Mouse (Mus musculus) limb, embryonic 10.5 days (tissue): ENCODE measurements at regions not wholly inside any gene's neighbourhood (a gene's known extent, or its start where the extent isn't known, plus 50 kb on each side); places are given as distances from the start of the nearest gene placed in this dataset.
A peak's percentile ranks its signal among the peaks of the same experiment; 100 is the strongest.
"Not testable (repeated sequence)": the region's sequence is repeated elsewhere in the genome, so short reads cannot be mapped to it uniquely, and the experiment has no call there.

Source experiments
- DNase-seq: peaks from one replicate; pipeline ENCODE4 v3.0.0-alpha.2; 2017; ENCODE audit warnings: low spot score
- H3K27ac ChIP-seq: fragments of 300-500 bp; sonication (generic); 2 replicates; pipeline ENCODE4 v1.5.1; 2016; ENCODE audit warnings: mild to moderate bottlenecking
- H3K27me3 ChIP-seq: fragments of 300-500 bp; sonication (generic); 2 replicates; pipeline ENCODE4 v1.6.1; 2016; ENCODE audit warnings: low read depth, mild to moderate bottlenecking; ENCODE audit not compliant: poor library complexity, severe bottlenecking
- H3K36me3 ChIP-seq: fragments of 300-500 bp; sonication (generic); 2 replicates; pipeline ENCODE4 v1.6.1; 2016; ENCODE audit warnings: mild to moderate bottlenecking, moderate library complexity
- H3K4me1 ChIP-seq: fragments of 300-500 bp; sonication (generic); 2 replicates; pipeline ENCODE4 v1.6.1; 2016
- H3K4me3 ChIP-seq: fragments of 300-500 bp; sonication (generic); 2 replicates; pipeline ENCODE4 v1.5.1; 2016; ENCODE audit warnings: mild to moderate bottlenecking, moderate library complexity
- H3K9me3 ChIP-seq: fragments of 300-500 bp; sonication (generic); replicated peaks from 2 replicates; pipeline ENCODE4 v1.6.1; 2016; ENCODE audit warnings: mild to moderate bottlenecking
- WGBS: fragments of 180-500 bp; shearing (Covaris S2); methylation state at CpG from one replicate; pipeline ENCODE4 v1.1.7; 2016; 5-methylcytosine and 5-hydroxymethylcytosine counted together

DNA sequence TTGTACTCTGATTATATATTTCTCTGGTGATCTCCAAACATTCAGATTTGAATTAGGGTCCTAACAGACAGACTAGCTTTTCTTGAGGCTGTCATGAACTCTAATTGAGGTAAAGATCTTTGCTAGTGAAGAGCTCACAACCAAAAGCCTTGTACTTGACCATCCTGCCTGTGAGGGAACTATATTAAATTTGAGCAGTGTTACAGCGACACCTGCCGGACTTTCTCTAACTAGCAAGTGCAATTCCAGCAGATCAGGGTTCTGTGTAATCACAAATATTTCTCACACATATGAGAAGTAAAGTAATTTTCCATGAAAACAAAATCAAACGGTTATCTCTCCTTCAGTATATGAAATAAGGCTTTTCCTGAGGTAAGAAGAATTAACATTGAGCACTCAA is 459.6 kb downstream of the Ets1 start:
- DNase-seq = peak; percentile 85
- no peak overlapping the region for H3K4me3 ChIP-seq
- H3K4me1 ChIP-seq = peaks cover 3% of the 10 kb centered on the region; the same call in 1 of the 2 replicates
- no peaks in the 10 kb centered on the region for H3K9me3 ChIP-seq
- 1% methylated on average over 3 of the region's 3 CpGs for WGBS
- no peaks in the 10 kb centered on the region for H3K36me3 ChIP-seq
- H3K27ac ChIP-seq = no peak overlapping the region
- H3K27me3 ChIP-seq = no peaks in the 10 kb centered on the region

DNA sequence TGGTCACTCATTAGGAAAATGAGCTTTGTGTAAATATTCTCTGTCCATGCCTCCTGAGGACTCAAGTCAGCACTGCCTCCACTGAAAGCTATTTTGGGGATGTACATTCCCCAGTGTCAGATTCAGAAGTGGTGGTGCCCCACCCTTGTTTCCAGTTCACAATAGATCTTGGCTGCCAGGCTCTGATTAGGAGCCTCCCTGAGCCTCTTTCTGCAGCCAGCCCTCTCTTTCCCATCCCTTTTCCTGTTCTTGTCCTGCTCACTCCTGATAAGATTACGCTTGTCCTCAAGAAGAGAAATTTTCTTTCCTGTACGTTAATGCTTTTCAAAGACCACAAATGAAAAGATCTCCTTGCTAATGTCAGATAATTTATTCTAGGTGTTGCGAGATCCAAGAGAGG is 465.2 kb downstream of the Ets1 start:
- no peak for DNase-seq
- Histone ChIP-seq H3K27ac (peak overlapping the region; percentile 53; the same call in 1 of the 2 replicates), H3K4me3 (no peak overlapping the region), H3K4me1 (peaks cover 49% of the 10 kb centered on the region), H3K27me3 (no peaks in the 10 kb centered on the region), H3K9me3 (no peaks in the 10 kb centered on the region), H3K36me3 (no peaks in the 10 kb centered on the region)
- 72% methylated on average over 3 of the region's 3 CpGs for WGBS

DNA sequence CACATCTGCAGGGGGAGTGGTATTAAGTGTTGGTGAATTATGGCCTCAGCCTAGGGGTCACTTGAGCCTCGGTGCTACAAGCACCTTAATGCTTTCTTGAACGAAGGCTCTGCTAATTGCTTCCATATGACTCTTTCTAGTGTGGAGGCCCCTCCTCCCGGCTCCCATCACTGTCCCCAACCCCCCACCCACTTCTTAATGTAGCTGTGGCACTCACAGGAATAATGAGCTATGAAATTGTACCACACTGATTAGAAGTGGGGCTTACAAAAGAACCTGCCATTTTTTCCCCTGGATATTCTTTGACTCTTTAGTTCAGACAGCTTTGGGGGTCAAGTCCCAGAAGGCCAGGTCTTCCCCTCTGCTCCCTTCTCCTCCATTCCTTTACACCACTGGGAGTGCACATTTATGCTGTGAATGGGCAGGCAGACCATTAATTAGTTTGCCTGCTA is 468.6 kb downstream of the Ets1 start:
- H3K4me3 ChIP-seq = peak overlapping the region; percentile 28
- no peaks in the 10 kb centered on the region for H3K9me3 ChIP-seq
- H3K27ac ChIP-seq = peak overlapping the region; percentile 86
- H3K27me3 ChIP-seq = no peaks in the 10 kb centered on the region
- H3K4me1 ChIP-seq = peaks cover 50% of the 10 kb centered on the region
- peak; percentile 74 for DNase-seq
- H3K36me3 ChIP-seq = no peaks in the 10 kb centered on the region
- WGBS = 8% methylated on average over 3 of the region's 3 CpGs

DNA sequence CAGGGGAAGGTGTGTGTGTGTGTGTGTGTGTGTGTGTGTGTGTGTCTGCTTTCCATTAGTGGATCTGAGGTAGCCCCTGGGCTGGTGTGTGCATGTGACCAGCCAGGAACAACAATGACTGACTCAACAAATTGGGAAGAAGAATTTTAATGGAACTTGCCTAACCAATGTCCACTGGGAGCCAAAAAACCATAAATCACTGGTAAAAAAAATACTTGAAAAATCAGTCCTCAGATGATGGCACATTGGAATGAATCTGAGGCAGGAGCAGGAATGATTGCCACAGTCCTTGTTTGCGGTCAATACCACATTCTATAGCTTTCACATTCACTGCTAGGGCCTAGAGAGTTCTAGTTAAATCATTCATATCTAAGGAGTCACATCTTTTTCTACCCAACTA is 487.8 kb downstream of the Ets1 start:
- H3K4me3 ChIP-seq = no peak overlapping the region
- no peaks in the 10 kb centered on the region for H3K27me3 ChIP-seq
- no peaks in the 10 kb centered on the region for H3K4me1 ChIP-seq
- H3K27ac ChIP-seq = no peak overlapping the region
- WGBS = 87% methylated on average over 1 of the region's 1 CpGs
- H3K9me3 ChIP-seq = no peaks in the 10 kb centered on the region
- no peak for DNase-seq
- no peaks in the 10 kb centered on the region for H3K36me3 ChIP-seq

DNA sequence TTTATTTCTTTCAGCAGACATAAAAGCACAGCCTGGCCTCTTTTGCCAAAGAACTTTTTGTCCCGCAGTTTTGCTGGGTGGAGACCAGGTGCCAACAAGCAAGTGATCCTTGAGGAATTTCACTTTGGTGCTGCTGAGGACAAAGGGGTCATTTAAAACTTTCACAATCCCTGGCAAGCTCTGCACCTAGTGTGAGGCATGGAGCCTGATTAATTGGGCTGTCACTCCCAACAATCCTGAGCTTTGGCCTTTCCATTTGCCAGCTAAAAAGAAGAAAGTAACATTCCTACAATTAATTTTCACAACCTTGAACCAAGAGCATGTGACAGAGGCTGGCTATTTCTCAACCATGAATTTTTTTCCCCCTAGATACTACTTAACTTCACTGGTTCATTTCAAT is 516.2 kb downstream of the Ets1 start:
- 27% methylated on average over 1 of the region's 1 CpGs for WGBS
- Histone ChIP-seq H3K9me3 (no peaks in the 10 kb centered on the region), H3K36me3 (no peaks in the 10 kb centered on the region), H3K27me3 (no peaks in the 10 kb centered on the region), H3K4me3 (no peak overlapping the region), H3K27ac (peak overlapping the region; percentile 79; the same call in 1 of the 2 replicates), H3K4me1 (peaks cover 22% of the 10 kb centered on the region; the same call in 1 of the 2 replicates)
- peak; percentile 35 for DNase-seq

DNA sequence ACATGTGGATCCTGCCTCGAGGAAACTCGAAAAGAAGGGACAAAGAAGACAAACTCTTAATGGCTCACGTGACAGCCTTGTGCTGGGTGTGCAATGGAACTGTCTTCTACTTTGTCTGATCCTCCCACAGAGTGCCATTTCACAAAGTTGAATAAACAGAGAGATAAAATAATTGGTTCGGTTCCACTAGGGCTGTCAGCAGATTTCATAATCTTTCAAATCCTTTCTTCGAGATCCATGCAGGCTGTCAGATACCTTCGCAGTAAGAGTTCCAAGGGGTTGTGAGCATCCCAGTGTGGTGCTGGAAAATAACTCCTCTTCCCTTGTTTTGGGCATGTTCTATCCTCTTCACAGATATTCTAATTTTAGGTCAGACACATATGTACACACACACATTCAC is 532.1 kb downstream of the Ets1 start:
- Histone ChIP-seq H3K9me3 (no peaks in the 10 kb centered on the region), H3K27me3 (no peaks in the 10 kb centered on the region), H3K4me1 (peaks cover 4% of the 10 kb centered on the region; the same call in 1 of the 2 replicates), H3K36me3 (no peaks in the 10 kb centered on the region), H3K27ac (no peak overlapping the region), H3K4me3 (no peak overlapping the region)
- no peak for DNase-seq
- 86% methylated on average over 6 of the region's 6 CpGs for WGBS

DNA sequence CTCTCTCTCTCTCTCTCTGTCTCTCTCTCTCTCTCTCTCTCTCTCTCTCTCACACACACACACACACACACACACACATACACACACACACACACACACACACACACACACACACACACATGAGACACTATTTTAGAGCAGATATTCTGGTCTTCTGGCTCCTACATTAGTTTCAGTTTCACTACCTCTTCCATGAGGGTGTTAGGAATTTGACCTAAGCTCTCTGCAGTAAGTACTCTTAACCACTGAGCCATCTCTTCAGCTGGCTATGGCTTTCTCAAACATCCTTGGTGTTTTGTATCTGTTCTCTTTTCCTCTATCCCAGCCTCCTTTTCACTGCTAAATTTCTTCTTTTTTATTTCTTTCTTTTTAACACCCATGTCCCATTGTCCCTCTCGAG is 533.1 kb downstream of the Ets1 start:
- not testable (repeated sequence) for H3K4me1 ChIP-seq, H3K9me3 ChIP-seq, H3K36me3 ChIP-seq, H3K4me3 ChIP-seq, DNase-seq, H3K27me3 ChIP-seq, H3K27ac ChIP-seq
- 100% methylated on average over 1 of the region's 1 CpGs for WGBS

DNA sequence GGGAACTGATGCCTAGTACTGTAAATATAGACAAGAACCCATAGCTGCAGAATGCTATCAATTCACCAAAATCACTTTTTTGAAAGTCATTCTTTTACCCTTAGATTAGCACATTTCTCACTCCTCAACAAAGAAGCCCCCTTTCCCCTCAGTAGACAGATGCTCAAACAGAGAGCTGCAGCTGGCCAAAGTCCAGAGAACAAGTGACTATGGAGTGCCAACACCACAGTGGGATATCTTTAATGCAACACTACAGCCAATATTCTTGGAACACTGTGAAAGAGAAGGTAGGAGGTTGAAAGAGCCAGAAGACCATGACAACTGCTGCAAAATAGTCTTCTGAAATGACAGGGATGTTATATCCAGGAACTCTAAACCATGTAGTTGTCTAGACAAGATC is 544.0 kb downstream of the Ets1 start:
- Histone ChIP-seq H3K27me3 (no peaks in the 10 kb centered on the region), H3K27ac (no peak overlapping the region), H3K36me3 (no peaks in the 10 kb centered on the region), H3K4me3 (no peak overlapping the region), H3K9me3 (no peaks in the 10 kb centered on the region), H3K4me1 (no peaks in the 10 kb centered on the region)
- DNase-seq = no peak

DNA sequence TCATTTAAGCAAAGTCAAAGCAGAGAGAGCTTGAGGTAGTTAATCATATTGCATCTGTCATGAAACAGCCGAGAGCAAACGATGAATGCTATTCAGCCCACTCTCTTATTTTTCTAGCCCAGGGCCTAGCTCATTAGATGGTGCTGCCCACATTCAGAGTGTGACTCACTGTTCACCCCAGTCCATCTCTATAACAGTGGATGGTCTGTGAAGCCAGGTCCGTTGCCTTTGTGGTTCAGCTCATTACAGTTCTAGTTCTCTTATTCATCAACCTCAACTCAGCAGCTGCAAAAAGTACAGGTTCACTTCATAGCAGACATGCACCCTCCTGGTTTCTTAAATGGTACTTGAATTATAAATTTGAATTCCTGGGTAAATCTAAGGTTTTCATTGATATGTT is 551.2 kb downstream of the Ets1 start:
- H3K36me3 ChIP-seq = no peaks in the 10 kb centered on the region
- H3K27me3 ChIP-seq = no peaks in the 10 kb centered on the region
- H3K9me3 ChIP-seq = no peaks in the 10 kb centered on the region
- H3K27ac ChIP-seq = no peak overlapping the region
- 87% methylated on average over 3 of the region's 3 CpGs for WGBS
- no peak for DNase-seq
- H3K4me1 ChIP-seq = no peaks in the 10 kb centered on the region
- H3K4me3 ChIP-seq = no peak overlapping the region

DNA sequence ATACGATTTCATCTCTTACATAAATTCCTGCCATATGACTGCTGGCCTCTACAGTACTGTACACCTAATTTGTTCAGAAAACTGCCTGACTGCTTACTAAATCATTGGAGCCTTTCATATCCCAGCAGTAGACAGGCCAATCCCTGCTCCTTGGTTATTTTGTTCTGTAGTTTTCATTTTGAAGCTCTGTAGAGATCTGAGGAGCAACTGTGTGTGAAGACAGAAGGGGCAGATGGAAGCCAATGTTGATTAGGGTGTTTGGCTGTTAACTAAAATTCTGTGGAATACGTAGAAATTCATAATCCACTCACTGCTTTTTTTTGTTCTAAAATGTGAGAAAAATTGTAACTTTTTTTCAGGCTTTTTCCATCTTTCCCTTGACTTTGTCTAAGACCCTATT is 573.1 kb downstream of the Ets1 start:
- H3K27me3 ChIP-seq = no peaks in the 10 kb centered on the region
- no peak overlapping the region for H3K27ac ChIP-seq
- H3K4me3 ChIP-seq = no peak overlapping the region
- no peaks in the 10 kb centered on the region for H3K4me1 ChIP-seq
- H3K36me3 ChIP-seq = no peaks in the 10 kb centered on the region
- no peak for DNase-seq
- WGBS = 80% methylated on average over 2 of the region's 2 CpGs
- no peaks in the 10 kb centered on the region for H3K9me3 ChIP-seq

DNA sequence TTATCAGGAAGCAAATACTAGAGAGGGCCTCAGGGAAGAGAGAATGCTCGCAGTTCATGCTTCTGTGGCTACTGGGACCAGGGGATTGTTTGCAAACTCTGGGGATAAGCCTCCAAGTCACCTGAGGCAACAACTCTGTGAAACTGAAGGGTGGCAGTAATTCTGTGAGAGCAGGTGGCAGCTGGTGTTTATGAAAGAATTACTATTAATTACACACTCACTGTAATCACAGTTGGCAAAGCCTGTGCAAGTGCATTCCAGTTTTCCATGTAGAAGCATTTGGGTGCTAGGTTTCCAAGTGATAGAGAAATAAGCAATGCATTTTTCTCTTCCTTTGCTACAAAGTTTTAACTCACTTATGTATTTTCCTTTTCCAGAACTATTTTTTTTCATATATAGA is 578.5 kb downstream of the Ets1 start:
- no peak overlapping the region for H3K27ac ChIP-seq
- no peaks in the 10 kb centered on the region for H3K36me3 ChIP-seq
- DNase-seq = no peak
- no peaks in the 10 kb centered on the region for H3K4me1 ChIP-seq
- 85% methylated on average over 1 of the region's 1 CpGs for WGBS
- no peak overlapping the region for H3K4me3 ChIP-seq
- no peaks in the 10 kb centered on the region for H3K27me3 ChIP-seq
- no peaks in the 10 kb centered on the region for H3K9me3 ChIP-seq

DNA sequence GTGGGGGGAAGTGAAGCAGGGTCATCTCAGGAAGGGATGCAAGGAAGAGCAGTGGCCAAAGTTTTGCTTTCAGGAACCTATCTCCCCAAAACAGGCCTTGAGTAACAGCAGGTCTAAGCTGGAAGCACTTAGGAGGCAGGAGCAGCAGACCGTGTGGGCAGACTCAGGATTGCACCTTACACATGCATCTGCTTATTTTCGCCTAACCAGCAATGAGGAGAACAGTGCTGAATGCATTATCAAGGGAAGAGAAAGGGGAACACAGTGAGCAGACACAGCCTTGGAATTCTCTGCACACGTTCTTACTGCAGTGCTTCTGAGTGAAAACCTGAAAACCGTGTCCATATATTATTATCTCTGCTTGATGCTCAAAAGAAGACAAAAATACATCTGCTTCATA is 585.0 kb downstream of the Ets1 start:
- no peaks in the 10 kb centered on the region for H3K36me3 ChIP-seq
- H3K9me3 ChIP-seq = no peaks in the 10 kb centered on the region
- DNase-seq = no peak
- no peak overlapping the region for H3K4me3 ChIP-seq
- H3K27ac ChIP-seq = no peak overlapping the region
- H3K27me3 ChIP-seq = no peaks in the 10 kb centered on the region
- WGBS = 89% methylated on average over 4 of the region's 4 CpGs
- peaks cover 11% of the 10 kb centered on the region for H3K4me1 ChIP-seq

DNA sequence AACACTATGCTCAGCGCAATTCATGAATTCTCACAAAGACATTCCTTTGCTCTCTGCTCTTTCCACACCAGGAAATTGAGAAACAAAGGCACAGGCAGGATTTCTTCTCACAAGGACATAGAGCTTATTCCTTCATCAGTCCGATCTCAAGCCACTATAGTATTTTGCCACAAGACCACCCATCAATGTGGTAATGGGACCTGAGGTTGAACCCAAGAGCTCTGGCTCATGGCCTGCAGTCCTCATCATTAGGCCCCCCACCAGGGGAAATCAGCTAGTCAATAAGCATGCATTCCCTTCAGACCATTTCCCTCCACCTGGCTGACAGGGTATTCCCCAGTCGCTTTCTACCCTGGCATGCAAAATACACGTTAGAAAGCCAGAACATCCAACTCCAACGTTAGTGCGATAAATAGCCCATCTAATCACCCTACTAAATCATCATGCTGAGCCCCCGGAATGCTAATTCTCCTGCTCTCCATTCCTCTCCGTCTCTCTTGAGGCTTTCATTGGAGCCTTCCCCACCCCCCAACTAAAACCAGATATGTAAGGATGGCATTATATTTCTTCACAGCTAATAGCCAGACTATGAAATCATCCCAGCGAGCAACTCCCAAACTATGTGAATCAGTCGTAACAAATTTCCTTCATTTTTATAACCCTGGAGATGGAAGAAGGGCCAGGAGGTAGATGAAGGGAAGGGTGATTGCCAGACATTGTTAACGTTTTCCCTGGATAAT is 586.2 kb downstream of the Ets1 start:
- Histone ChIP-seq H3K27ac (no peak overlapping the region), H3K4me1 (peaks cover 11% of the 10 kb centered on the region), H3K4me3 (no peak overlapping the region), H3K27me3 (no peaks in the 10 kb centered on the region), H3K36me3 (no peaks in the 10 kb centered on the region), H3K9me3 (no peaks in the 10 kb centered on the region)
- WGBS = 68% methylated on average over 11 of the region's 11 CpGs
- DNase-seq = no peak

DNA sequence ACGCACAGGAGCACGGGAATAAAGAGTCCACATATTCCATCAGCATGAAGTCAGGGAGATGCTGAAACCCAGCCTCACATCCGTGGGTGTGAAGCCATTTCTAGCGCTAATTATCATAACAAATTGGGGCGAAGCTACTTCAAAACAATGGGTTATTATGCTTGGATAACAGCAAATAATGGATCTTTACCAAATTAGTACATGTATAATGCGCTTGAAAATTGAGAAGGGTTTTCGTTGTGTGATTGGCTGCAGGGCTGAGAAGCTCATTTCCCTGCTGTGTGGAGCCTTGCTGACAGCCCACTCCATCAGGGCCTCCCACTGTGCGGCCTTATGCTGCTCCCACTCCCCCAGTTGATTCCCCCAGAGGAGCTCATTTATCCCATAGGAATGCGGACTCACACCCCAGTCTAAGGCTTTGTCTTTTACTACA is 597.7 kb downstream of the Ets1 start:
- no peak overlapping the region for H3K4me3 ChIP-seq
- H3K36me3 ChIP-seq = no peaks in the 10 kb centered on the region
- no peaks in the 10 kb centered on the region for H3K9me3 ChIP-seq
- H3K4me1 ChIP-seq = peaks cover 8% of the 10 kb centered on the region
- H3K27ac ChIP-seq = no peak overlapping the region
- WGBS = 39% methylated on average over 9 of the region's 9 CpGs
- H3K27me3 ChIP-seq = no peaks in the 10 kb centered on the region
- DNase-seq = no peak
